Mouse (Mus musculus) embryo, embryonic 11 days (tissue): ENCODE results near the gene Cdip1.
A peak's percentile ranks its signal among the peaks of the same experiment; 100 is the strongest.
"Not testable (repeated sequence)": the region's sequence is repeated elsewhere in the genome, so short reads cannot be mapped to it uniquely, and the experiment has no call there.

ENCODE experiments used
- DNase-seq: peaks from one replicate; pipeline ENCODE4 v3.0.0-alpha.2; 2015

The Cdip1 gene

GRCm38 (mm10) chr16:4789810-4790559 lies at the start of gene Cdip1:
Cdip1 (minus strand) TSS chr16:4790292.
- DNase-seq, result peak; percentile 98

DNA sequence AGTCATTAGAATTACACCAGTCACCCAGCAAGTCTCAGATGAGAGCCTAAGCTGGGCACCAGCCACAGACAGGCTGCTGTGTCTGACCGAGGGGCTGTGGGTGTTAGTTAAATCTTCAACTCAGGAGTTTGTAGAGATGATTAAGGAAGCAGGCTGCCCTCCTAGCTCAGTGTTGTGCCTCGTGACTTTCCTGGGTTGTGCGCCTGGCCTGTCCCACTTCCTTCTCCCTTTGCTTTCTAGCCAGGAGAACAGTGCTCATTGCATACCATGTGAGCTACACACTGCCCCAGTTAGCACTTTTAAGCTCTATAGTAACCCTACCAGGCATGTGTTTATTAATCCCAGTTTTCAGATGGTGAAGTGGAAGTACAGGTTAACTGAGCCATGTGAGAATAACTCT lies 49.5 kb upstream of the Cdip1 start:
- no peak for DNase-seq

- no peak for DNase-seq
These were observed 47.5 kb upstream of the Cdip1 start for GRCm38 (mm10) chr16:4837631-4838030.

GRCm38 (mm10) chr16:4835191-4835590 lies 45.1 kb upstream of the Cdip1 start, which contains the start of gene 4930562C15Rik:
4930562C15Rik (plus strand) TSS chr16:4835416.
- DNase-seq, result no peak

DNA sequence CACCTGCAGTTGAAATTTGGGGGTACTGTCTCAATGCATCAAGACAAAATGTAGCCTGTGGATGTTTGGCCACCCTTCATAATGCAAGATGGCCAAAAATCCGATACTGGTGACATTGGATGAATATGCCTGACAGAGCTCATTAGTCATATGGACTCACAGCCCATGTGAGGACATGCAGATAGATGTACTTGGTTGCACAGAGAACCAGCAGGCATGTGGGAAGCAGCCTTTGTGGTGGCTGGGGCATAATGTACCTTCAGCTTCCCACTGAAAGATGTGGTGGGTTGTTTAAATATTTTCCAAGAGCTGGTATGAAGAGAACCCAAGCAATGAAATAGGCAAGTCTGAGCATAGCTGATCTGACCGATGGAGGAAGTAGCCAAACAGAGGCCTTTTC lies 43.8 kb upstream of the Cdip1 start:
- no peak for DNase-seq

GRCm38 (mm10) chr16:4831650-4832419 lies 41.7 kb upstream of the Cdip1 start:
- DNase-seq, result no peak

- no peak for DNase-seq
These were observed 39.3 kb upstream of the Cdip1 start for GRCm38 (mm10) chr16:4829271-4829900.

DNA sequence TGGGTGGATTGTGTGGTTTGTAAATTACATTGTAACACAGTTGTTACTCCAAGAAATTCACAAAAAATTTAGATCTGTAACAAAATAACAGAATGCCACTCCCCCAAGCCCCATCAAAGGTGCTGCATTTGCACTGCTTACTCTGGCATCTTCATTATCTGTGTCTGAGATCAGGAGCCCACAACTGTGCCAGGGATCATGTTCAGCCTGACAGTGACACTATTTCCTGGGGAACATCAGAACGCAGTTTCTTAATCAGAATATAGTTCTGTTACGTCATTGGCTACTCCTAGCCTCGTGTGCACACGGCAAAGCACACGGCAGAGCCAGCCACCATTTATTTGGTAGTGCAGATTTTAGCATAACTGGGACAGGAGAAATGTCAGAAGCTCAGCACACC lies 37.5 kb upstream of the Cdip1 start:
- no peak for DNase-seq

DNA sequence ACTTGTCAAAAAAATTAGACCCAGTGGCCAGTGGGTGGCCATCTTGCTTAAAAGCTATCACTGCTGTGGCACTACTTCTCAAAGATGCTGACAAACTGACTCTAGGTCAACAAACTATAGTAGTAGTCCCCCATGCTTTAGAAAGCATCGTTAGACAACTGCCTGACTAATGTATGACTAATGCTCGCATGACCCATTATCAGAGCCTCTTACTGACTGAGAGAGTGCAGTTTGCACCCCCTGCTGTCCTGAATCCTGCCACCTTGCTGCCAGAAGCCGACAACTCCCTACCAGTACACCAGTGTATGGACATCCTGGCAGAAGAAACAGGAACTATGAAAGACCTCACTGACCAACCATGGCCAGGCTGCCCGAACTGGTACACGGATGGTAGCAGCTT lies 34.4 kb upstream of the Cdip1 start:
- not testable (repeated sequence) for DNase-seq

GRCm38 (mm10) chr16:4818349-4818748 lies 28.3 kb upstream of the Cdip1 start:
- DNase-seq, result no peak

DNA sequence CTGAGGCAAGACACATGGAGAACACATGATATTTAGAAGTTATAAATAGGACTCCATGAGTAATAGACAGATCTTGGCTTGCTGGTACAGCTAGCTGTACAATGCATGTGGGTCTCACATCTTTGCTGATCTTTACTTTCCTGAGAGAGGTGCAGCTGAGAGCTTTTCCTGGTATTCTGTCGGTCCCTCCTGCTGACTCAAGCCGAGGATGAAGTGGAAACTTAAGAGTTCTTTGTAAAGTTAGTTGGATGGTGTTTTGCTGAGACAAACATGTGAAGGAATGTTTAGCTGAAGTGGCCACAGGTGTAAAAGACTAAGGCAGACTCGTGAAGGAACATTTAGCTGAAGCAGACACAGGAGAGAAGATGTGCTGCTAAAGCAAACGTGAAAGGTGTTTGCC lies 6.5 kb upstream of the Cdip1 start:
- DNase-seq, result no peak

- DNase-seq, result no peak
These were observed 1.2 kb upstream of the Cdip1 start for GRCm38 (mm10) chr16:4791332-4791731.

GRCm38 (mm10) chr16:4789311-4789768 lies 752 bp downstream of the Cdip1 start:
- peak; percentile 64 for DNase-seq

- no peak for DNase-seq
These were observed 1.9 kb downstream of the Cdip1 start for GRCm38 (mm10) chr16:4788176-4788575.

- no peak for DNase-seq
These were observed 4.4 kb downstream of the Cdip1 start for GRCm38 (mm10) chr16:4785706-4786105.

- DNase-seq, result no peak
These were observed 7.6 kb downstream of the Cdip1 start for GRCm38 (mm10) chr16:4782515-4782914.

- DNase-seq, result no peak
These were observed 8.4 kb downstream of the Cdip1 start for GRCm38 (mm10) chr16:4781524-4782196.

DNA sequence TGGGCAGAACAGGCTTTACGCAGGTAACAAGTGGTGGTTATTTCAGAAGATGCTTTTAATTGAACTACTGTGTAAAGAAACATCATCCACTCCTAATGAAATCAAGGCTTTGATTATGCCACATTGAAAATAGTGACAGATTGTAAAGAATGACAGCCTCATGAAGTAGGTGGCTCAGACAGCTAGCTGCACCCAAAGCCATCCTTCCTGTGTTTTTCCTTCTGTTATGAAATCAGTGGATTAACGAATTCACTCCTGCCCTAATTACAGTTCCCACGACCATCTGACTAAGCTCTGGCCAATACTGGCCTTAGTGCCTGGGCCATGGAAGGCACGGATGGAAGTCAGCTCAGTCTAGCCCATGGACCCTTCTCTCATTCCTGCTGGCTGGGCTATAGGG lies 11.2 kb downstream of the Cdip1 start:
- no peak for DNase-seq

DNA sequence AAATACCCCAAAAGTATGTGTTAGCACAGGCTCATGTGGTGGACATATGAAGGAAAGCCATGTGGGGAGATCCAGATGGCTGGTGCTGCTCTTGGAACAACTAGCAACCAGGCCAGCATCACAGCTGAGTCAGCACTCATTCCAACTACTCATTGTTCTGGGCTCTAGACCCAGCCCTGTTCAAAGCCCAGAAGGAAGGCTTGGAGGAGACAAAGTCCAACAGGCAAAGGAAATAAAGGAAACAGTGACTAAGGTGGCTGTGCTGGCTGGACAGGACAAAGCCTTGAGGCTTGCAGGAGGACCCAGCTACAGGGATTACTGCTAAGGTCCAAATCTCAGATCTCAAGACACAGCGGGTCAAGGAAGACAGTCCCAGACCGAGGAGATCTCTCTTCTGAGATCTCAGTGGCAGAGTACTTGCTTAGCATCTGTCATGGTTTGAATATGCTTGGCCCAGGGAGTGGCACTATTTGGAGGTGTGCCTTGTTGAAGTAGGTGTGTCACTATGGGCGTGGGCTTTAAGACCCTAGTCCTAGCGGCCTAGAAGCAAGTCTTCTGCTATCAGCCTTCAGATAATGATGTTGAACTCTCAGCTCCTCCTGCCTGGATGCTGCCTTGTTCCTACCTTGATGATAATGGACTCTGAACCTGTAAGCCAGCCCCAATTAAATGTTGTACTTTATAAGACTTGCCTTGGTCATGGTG lies 12.0 kb downstream of the Cdip1 start:
- no peak for DNase-seq

DNA sequence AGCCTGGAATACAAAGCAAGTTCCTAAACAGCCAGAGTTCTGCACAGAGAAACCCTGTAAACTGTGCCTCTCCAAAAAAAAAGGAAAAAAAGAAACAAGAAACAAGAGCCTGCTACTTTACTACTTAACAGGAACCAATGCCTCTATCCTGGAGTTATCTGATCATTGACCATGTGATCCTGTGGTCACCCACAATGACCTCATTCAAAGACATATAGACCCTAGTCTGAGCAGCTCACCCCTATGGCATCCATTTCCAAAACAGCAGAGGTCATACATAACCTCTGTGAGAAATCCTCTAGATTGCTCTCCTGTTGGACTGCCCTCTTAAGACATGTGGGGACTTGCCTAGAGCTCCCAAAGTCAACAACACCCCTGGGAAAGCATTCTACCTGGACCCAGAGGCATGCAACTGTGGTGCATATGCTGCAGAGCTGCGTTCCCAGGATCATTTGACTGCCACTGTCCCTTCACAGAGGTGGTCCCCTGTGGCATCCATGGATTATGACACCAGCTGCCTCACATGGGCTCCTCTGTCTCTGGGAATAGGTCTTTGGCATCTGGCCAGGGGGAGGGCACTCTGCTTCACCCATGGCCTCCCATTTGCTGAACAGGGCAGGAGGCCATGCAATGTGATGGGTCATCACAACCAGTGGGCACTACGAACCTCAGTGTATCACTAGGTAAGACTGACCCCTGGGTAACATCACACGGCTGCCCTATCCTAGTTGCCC lies 12.8 kb downstream of the Cdip1 start:
- DNase-seq, result no peak

- DNase-seq, result no peak
These were observed 16.7 kb downstream of the Cdip1 start for GRCm38 (mm10) chr16:4773289-4773970.
